Mouse (Mus musculus) heart, postnatal 4 days (tissue): ENCODE measurements around the gene Vps8. TPM values are rescaled to one million over a fixed set of nuclear protein-coding genes. Genes with fewer than 3 reads are reported as not detected.
"Not testable (repeated sequence)": the region's sequence is repeated elsewhere in the genome, so short reads cannot be mapped to it uniquely, and the experiment has no call there.

ENCODE experiments used
- DNase-seq: peaks from one replicate; pipeline ENCODE4 v3.0.0; 2021
- total RNA-seq, 2 experiments: library from RNA; stranded (reverse); gene quantifications; 2 replicates each; pipeline ENCODE4 v1.2.3; 2021

Vps8 gene
- total RNA-seq, 2 experiments from 2014 or later: 25.4 to 26.0 TPM

DNA sequence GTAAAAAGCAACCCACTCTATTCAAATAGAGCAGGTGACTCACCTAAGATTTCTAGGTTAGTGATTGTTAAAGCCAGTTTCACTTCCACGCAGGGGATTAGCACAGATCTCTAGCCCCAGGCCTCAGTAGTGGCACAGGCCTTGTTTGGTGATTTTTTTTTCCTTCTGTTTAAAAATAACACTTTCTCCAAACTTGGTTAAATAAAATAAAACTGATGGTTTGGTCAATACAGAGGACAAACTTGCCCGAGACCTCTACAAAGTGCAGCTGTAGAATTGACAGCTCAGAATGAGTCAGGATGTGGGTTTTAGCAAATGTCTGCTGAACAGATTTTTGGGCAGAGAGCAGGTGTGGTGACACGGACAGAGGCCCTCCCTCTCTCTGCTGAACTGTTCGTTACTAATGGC, 208.9 kb downstream of the Vps8 start:
- no peak for DNase-seq

DNA sequence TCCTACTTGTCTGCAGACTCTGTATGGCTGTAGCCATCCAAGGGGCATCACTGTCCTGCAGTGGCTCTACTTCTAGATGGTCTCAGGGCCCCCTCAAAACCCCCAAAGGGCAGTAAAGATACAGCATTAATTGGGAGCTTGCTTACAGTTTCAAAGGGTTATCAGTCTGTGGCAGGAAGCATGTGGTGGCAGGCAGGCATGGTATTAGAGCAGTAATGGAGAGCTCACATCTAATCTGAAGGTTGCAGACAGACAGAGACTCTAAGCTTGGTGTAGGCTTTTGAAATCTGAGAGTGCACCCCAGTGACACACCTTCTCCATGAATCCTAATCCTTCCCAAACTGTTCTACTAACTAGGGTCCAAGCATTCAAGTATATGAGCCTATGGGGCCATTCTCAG, 211.5 kb downstream of the Vps8 start:
- DNase-seq: no peak

DNA sequence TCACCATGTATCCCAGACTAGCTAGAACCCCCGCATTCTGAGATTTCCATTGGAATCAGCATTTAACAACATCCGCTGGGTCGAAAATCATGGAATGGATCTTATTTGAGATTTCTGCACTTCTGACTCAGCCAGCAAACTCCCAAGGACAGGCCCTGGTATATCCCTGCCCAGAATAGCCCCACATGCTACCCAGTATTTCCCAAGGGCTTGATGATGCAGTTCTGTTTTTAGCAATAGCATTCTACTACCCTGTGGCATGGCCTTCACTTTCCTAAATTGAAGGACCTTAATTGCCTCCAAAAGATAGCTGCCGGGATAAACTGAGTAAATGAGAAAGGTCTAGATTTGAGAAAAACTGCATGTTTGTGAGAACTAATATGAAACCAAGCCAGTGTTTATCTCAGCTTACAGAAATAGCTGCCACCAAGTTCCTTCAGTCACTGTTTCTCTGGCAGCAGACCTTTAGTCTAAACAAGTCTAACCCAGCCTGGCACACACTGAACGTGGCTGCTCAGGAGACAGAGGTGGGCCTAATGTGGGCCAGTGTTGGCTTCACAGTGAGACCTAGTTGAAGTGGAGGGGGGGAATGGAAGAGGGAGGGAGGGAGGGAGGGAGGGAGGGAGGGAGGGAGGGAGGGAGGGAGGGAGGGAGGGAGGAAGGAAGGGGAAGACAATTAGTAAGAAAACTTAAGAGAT, 213.4 kb downstream of the Vps8 start:
- DNase-seq: peak; percentile 30

DNA sequence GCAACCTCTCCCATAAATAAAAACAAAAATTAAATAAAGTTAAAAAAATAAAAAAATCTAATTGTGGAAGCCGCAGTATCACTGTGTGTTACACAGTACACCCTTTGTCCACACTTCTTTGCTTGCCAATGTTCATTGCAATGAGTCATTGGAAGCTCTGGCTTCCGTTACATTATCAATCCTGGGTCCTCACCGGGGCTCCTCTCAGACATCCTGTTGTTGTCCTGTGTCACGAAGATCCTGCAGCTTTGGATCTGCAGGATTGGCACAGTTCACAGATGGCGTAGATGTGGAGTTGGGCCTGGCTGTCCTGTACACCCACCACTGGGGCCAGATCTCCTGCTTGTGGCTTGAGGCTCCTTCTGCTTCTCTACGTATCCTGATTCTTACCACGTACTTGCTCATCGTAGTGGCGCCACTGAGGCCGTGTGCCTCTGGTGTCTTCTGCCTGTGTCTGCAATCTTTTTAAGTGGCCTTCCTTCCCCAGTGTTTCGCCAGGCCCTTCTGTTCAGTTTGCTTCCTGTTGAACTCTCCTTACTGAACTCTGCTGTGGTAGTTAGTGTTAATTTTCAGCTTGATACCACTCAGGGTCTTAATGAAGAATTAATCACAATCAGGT, 214.4 kb downstream of the Vps8 start:
- peak; percentile 25 for DNase-seq

DNA sequence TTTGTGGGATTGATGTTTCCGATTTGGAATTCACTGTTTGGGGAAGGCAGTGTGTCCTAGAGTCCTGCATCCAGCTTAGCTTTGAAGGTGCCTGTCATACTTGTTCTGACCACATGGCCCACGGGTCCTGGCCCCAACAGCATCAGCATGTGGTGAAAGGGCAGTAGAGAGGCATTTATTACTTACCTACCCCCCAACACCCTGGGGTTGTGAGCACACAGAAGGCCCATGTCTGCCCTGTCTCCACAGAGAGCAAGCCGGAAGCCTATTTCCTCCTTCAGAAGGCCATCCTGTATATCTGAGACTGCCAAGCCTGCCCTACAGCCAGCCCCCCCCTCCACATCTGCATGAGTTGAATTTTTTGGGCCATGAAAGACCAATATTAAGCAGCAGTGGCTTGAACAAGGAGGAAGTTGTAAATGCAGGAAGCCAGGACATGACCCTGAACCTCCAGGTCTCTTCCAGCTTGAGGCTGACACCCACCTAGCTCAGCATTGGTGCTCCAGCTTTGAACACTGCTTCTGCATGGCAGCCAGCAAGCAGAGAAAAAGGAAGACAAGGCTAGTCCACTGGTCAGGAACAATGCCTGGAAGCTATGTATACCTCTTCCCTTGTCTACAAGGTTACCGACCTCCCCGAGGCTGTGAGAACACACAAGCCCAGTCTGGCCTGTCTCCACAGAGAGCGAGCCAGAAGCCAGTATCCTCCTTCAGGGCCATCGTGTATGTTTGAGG, 218.0 kb downstream of the Vps8 start:
- DNase-seq: no peak

DNA sequence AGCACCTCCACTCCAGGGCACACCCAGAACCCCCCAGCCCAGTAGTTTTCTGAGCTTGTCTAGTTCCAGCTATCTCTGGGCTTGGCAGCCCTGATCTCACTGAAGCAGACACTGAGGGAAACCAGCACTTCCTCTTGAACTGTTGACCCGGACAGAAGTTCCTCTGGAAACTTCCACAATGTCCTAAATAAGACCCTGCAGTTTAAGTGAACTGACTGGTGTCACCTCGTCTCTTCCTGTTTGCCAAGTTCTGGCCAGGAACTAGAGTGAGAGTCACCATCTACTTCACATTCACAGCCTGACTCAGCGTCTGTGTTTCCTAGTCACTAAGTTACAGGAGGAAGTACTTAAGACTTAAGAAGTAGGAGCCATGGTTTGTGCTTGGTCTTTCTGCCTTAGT, 219.0 kb downstream of the Vps8 start:
- DNase-seq: peak; percentile 32

DNA sequence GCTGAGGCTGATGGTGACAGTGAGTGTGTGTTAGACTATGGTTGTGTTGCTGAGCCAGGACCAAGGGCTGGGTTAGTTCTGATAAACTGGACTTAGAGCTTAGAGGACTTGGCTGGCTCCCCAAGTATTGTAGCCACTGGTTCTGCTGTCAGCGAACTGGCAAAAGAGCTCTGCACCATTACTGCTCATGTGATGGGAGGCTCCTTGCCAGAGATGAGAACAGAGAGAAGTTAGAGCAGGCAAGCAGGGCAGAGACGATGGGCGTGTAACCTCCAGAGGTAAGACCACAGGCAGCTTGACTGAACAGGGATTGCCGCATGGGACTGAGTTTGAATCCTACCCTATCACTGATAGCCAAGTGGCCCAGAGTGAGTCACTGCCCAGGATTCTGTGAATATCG, 220.0 kb downstream of the Vps8 start:
- DNase-seq: no peak

DNA sequence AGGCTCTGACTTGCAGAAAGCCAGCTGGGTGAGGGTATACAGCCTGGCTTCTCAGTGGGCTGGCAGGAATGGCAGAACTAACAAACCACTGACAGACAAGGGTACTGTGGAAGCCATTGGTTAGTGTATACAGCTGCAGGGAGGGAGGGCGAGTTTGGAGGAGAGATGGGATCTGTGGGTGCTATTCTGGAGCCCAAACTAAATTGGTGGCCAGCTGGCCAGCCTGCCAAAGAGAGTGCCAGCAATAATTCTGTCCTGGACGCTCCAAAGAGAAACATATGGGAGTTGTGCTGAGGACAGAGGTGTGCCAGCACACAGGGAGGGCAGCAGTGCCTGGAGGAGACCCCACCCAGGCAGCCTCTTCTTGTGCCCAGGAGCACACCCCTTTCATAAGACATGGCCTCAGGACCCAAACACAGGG, 220.7 kb downstream of the Vps8 start:
- DNase-seq: no peak

DNA sequence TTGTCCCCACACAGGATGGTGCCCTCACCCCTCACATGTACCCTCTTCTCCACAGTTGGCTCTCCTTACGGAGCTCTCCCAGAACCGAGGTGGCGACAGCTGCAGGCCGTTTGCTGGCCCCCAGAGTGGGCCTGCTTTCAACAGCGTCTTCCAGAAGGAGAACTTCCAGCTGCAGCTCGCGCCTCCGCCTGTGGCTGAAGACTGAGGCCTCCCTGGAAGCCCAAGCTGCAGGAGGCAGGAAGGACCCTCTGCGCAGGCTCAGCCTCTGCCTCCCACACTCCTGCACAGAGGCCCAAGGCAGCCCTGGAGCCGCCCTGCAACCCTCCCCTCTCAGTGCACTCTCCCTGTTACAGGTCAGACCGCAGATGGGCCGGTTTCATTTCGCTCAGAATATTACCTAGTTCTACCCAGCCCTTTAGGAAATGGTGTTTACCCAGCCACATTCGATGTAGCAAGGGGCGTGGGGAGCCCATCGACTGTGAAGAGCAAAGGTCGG, 221.2 kb downstream of the Vps8 start:
- DNase-seq: peak; percentile 77

DNA sequence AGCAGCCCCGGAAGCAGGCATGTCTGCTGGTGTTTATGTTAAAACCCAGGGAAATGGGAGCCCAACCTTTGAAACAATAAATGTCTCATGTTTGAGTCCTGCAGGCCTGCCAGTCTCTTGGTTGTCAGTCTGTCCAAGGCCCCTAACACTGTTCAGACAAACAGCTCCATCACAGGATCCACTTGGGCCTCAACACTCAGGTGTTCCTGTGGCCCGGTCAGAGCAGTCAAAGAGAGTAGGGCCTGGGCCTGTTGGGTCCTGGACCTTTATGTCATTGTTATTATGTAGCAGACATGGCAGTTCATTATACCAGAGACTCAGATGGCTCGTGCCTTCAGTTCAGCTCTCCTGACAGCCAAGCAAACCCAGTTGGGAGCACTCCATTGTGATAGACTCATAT, 221.7 kb downstream of the Vps8 start:
- no peak for DNase-seq

DNA sequence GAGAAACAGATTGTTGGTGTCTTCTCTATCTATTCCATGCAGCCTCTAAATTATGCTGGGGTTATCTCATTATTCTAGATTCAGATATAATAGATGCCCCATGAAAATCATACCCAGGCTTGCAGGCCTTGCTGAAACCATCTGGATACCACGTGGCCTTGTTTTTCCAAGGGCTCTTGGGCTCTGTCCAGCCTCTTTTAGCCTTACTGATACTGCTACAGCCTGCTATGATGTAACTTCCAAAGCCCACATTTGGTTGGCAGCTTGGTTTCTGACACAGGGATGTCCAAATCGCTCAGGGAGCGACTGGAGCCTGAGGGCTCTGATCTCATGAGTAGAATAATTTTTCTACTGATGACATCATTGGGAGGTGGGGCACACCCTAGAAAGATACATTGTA, 223.0 kb downstream of the Vps8 start:
- DNase-seq: peak; percentile 56

DNA sequence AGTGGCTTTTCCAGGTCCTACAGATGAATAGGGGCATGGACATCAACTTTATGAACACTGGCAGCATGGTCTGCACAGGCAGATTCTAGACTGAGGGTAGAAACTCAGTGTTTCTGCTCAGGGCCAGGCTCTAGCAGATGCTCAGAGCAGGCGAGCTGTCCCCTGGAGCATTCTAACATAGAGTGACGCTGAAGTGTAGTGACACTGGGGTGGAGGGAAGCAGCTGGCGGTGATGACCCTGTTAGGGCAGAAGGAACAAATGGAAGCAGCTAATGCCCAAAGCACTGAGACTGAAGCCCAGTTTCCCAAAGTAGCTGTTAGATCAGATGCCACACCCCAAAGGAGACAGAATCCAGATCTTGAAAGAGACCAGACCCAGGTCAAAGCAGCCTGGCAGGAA, 223.6 kb downstream of the Vps8 start:
- DNase-seq: no peak

DNA sequence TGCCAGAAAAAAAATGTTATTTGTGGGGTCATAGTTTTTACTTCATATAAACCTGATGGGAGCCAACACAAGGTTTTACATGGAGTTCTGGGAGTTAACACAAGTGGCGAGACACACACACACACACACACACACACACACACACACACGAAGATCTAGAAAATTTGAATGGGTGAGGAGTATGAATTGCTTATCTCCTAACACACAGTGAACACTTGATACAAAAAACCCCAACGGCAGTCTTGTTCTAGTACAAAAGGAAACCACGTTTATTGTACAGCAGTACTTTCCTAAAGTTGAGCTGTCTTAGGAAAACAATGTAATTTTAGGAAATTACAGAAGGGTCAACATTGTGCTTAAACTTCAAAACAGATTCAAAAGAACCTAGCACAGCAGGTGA, 225.9 kb downstream of the Vps8 start:
- no peak for DNase-seq

DNA sequence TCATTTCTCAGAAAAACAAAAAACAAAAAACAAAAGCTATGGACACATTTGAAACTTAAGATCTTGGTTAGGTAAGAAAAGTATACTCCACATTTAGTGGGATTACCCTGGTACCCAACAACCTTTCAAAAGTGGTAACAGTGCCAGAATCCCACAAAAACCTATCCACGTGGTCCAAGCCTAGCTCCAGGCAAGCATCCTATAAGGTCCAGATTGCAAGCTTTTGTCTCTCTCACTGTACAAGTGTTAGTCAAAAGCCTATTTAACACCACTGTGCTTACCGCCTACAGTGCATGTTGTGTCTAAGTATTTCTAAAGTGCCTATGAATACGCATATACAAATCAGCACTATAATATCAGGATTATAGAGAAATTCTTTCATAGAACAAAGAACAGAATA, 227.4 kb downstream of the Vps8 start:
- no peak for DNase-seq

DNA sequence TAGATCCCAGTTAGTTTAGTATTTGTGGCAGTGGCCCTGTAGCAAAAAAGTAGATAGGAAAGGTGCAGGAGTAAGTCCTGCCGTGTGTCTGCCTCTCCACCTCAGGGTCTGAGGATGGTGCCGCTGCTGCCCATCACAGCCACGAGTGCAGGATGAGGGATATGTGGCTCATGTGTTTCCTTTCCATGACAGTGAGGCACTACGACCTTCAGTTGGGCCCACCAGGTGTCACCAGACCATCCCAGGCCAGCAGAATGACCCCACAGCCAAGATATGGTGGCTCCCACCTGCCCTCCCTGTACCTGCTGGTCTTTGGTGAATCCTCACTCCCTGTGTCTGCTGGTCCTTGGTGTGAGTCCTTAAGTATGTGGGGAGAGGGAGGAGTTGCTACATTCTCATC, 228.2 kb downstream of the Vps8 start:
- DNase-seq: no peak

DNA sequence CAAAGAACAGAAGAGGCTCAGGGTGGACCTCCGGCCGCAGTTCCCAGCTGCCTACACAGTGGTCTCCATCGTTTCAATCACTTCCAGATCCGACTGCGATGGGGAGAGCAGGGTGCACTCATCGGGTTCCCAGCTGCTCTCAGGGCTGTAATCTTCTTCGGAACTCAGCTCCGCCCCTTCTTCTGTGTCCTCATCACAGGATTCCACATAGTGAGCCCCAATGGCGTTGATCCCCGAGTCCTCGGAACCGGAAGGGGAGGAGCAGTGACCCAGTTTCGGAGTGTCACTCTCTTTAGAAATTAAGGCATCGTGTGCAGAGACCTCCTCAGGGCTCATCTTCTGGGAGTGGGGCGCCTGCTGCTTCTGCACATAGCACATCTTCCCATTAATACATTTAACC, 230.2 kb downstream of the Vps8 start:
- DNase-seq: no peak

DNA sequence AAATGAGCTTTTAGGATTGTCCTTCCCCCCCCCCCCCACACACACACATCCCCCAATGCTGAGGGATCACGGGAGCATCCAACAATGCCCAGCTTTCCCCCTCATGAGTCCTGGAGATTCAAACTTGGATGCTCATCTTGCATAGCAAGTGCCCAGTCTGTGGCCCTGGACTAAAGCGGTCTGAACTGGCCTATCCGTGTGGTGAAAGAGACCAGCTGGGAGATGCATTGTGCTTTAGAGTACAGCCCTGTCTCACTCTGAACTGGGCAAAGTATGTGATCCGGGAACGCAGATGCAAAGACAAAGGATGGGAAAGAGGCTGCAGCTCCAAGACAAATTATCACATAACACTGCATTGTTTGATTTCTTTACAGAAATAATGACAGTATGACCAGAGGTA, 231.5 kb downstream of the Vps8 start:
- no peak for DNase-seq

DNA sequence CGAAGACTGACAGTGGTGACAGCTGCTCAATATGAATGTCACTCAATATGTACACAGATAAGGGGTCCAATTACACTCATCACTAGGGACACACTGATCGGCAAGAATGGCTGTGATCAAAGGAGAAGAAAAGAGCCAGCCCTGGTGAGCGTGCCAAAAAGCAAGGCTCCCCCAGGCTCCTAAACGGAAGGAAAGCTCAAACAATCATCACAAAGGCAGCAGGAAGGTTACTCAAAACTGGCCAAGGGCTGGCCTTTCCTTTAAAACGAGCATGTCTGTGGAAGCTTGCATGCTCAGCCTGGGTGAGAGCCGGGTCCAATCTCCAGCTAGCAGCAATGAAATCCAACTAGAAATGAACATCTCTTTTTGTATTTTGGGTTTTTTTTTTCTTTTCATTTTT, 232.4 kb downstream of the Vps8 start:
- DNase-seq: no peak

DNA sequence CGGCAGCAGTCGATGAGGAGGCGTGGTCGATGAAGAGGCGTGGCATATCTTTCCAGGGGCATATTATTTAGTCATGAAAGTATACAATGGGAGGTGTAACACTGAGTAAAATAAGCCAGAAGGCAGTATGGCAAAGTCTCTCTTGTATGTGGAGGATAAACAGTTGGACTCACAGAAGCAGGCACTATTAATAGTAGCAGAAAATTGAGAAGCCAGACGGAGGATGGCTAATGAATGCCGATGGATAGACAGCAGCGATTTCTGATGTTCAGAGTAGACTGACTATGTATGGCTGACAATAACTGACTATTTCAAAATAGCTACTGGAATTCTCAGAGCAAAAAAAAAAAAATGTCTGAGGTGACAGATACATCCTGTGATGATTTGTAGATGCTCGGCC, 233.0 kb downstream of the Vps8 start:
- DNase-seq: no peak

DNA sequence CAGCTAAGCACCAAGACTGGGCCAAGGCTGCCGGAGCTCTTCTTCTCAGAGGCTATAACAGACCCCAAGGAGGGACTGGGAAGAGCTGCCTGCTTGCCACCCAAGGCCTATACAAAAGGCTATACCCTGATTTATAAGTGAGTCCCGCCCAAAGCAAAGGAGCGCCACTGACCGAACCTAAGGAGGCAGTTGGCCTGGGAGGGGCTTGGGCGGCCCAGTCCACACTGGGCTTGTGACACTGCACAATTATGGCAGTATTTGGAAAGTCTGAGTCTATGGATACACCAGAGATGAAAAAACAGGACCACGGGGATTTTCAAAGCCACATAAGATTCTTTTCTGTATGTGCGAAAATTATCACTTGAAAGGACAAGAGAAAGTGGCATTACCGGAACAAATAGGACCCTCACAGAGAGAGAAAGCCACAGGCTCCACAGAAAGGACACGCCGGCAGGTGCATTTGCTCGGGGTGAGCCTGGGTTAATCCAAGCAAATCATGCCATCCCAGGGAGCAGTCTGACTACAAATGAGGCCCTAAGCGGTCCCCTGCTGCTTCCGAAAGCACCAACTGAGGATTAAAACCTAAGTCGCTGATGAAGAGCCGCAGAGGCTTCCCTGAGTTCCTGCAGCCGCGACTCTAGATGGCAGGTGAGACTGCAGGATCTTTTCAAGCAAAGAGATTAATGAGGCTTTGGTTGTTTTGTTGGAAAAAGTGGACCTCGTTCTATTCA, 241.9 kb downstream of the Vps8 start:
- no peak for DNase-seq

DNA sequence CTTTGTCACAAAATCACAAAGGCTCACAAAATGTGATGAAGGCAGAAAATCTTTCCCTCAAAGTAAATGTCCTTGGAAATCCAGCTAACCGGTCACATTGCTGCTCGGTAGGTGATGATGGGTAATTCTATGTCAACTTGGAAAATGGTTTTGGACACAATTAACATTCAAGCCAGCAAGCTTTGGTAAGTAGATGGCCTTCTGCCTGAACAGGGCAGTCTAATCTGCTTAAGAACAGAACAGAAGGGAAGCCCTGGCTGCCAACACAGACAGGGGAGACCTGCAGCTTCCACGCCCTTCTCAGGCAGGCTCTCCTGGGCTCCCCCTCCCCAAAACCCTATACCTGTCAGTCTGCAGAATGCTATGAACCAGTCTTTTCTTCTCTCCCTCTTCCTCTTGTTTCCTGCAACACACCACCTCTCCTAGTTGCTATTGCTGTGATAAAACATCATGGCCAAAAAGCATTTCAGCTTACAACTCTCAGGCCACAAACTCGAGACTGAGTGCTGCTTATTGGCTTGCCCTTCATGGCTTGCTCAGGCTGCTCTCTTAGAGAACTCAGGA, 242.6 kb downstream of the Vps8 start:
- DNase-seq: no peak

DNA sequence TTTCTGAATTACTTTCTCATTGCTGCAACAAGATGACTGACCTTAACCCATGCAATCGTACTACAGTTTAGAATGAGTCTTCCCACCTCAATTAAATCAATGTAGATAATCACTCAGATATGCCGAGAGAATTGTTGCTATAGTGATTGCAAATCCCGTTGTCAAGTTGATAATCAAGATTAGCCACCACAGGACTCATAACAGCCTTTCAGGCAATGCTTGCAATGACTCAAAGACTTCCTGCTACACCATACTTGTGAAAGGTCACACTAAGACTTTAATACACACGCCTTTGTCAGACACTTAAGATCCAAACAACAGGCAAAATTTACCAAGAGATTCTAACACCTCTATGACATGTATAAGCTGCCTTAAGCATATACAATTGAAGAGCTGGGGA, 249.0 kb downstream of the Vps8 start:
- DNase-seq: no peak

DNA sequence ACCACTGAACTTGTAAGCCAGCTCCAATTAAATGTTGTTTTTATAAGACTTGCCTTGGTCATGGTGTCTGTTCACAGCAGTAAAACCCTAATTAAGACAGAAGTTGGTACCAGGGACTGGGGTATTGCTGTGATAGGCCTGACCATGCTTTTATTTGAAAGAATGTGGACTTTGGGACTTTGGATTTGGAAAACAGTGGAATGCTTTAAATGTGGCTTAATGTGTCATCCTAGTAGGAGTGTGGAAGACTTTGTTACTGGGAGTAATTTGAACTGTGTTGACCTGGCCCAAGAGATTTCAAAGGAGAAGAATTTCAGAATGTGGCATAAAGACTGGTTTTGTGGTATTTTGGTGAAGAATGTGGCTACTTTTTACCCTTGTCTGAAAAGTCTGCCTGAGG, 250.1 kb downstream of the Vps8 start:
- not testable (repeated sequence) for DNase-seq
